Mouse (Mus musculus): ENCODE results near the gene Olfm2. TPM values are rescaled to one million over a fixed set of nuclear protein-coding genes. Genes with fewer than 3 reads are reported as not detected.

Gene Olfm2
- total RNA-seq, 2 experiments from 2014 or later = 32.0 to 38.5 TPM

Other genes starting within 250 kb of the Olfm2 start
- gene Zfp266, start 224.9 kb downstream of the Olfm2 start, total RNA-seq (2021) = 10 to 100 TPM; 41.6 to 45.7 TPM
- gene Zfp846, start 165.1 kb downstream of the Olfm2 start, total RNA-seq (2021) = 10 to 100 TPM; 17.1 to 18.0 TPM
- gene Ubl5, start 103.5 kb downstream of the Olfm2 start, total RNA-seq (2021) = 100 to 1,000 TPM; 287 to 295 TPM
- gene Fbxl12, start 101.6 kb downstream of the Olfm2 start, total RNA-seq (2021) = 10 to 100 TPM; 22.5 to 22.7 TPM
- gene Pin1, start 94.3 kb downstream of the Olfm2 start, total RNA-seq (2021) = 10 to 100 TPM; 33.9 to 34.8 TPM
- gene Col5a3, start 68.7 kb upstream of the Olfm2 start, total RNA-seq (2021) = 1 to 10 TPM; 1.7 to 2.0 TPM
- gene Rdh8, start 72.2 kb upstream of the Olfm2 start, total RNA-seq (2021) = not detected
- gene A230050P20Rik, start 122.3 kb upstream of the Olfm2 start, total RNA-seq (2021) = 10 to 100 TPM; 66.8 to 70.4 TPM
- 10 to 100 TPM in 1 of 2 experiments, 1 to 10 TPM in 1; 9.9 to 10.6 TPM for gene Angptl6, start 133.4 kb upstream of the Olfm2 start, total RNA-seq (2021)
- 10 to 100 TPM; 24.1 to 25.3 TPM for gene Ppan, start 141.8 kb upstream of the Olfm2 start, total RNA-seq (2021)
- 100 to 1,000 TPM; 124 to 132 TPM for gene Eif3g, start 152.3 kb upstream of the Olfm2 start, total RNA-seq (2021)
- gene Dnmt1, start 213.5 kb upstream of the Olfm2 start, total RNA-seq (2021) = 10 to 100 TPM; 32.1 to 34.7 TPM
- 1 to 10 TPM; 1.6 to 2.1 TPM for gene S1pr2, start 230.4 kb upstream of the Olfm2 start, total RNA-seq (2021)